Mouse (Mus musculus): ENCODE measurements around the gene Zfp93. TPM values are rescaled to one million over a fixed set of nuclear protein-coding genes. Genes with fewer than 3 reads are reported as not detected.
"Not testable (repeated sequence)": the region's sequence is repeated elsewhere in the genome, so short reads cannot be mapped to it uniquely, and the experiment has no call there.

Zfp93 gene
- total RNA-seq (2021): 1 to 10 TPM; 3.7 to 4.8 TPM

DNA sequence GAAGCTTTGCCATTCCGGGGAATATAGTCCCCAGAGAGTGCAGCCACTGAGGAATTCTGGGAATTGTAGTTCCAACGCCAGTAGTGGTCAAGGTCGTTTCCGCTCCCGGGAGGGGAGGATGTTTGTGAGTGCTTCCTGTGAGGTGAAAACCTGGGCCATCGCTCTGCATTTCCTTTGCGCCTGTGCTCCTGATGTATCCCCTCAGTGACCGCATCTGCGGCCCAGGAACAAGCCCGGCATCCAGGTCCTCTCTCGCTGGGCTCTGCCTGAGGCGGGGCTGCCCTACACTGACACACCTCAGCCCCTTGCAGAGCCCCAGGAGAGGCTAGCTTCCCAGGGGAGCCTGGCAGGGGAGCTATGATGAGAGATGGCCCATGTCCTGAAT, at the start of gene Zfp93:
Gene Zfp93, plus strand, starts transcription at position 133 of the 385 bp plus-strand sequence.
- DNase-seq: peak; percentile 76

DNA sequence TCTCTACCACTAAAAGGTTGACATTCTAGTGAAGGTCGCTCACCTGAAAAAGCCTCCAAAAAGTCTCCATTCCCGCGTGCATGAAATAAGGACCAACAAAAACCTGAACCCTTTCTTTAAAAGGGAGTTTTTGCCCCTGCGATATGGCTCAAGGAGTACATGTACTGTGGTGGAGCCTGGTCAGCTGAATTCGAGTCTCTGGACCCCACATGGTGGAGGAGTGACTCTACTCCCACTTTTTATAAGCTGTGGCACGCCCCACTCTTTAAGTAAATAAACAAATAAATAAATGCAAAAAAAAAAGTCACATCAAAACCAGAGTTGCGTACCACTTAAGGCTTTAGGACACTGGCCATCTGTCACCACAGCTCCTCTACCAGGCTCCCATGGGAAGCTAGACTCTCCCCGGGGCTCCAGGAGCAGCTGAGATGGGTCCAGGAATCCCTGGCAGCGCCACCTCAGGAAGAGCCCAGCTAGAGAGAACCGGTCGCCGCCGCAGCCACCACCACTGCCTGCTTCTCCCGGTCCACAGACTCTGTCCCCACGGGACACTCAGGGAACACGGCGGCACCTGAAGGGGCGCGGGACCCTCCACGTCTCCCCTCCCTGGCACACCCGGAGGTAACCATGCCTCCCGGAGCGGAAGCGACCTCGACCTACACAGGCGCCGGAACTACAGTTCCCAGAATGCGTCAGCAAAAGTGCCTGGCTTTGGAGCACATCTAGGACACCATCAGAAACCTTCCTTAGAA, 33.0 kb upstream of the Zfp93 start, which contains the start of gene Zfp109:
Gene Zfp109, minus strand, starts transcription at position 521 of the 752 bp plus-strand sequence.
- peak; percentile 46 for DNase-seq

DNA sequence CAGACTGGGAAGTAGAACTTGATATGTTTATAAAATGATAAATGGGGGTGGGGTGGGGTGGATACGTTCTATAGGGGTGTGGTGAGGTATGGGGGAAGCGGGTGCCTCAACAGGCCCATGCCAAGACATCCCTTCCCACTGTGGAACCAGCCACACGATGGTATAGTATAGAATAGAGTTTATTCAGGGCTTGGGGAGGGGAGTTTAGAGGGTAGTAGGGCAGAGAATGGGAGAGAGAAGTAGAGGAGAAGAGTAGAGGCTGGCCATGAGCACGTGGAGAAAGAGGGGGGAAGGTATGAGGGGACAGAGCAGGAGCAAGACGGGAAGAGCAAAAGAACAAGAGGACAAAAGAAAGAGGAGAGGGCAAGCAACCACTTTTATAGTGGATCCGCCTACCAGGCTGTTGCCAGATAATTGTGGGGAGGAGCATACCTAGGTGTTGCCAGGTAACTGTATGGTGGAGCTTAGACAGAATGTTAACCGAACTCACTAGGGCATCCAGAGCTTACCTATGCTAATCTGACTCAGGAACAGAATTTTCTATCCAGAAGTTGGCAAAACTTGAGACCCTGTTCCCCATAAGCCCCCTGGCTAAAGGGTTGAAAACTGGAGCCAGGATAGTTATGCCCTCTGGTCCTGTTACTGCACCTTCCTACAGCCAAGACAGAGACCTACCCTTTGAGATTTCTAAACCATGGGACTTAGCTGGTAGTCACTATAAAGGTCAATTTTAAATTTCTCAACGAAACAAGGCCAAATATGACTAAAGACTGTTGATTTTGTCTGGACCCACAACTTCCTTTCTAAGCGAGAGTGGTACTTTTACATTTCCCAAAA, 16.2 kb upstream of the Zfp93 start:
- no peak for DNase-seq

DNA sequence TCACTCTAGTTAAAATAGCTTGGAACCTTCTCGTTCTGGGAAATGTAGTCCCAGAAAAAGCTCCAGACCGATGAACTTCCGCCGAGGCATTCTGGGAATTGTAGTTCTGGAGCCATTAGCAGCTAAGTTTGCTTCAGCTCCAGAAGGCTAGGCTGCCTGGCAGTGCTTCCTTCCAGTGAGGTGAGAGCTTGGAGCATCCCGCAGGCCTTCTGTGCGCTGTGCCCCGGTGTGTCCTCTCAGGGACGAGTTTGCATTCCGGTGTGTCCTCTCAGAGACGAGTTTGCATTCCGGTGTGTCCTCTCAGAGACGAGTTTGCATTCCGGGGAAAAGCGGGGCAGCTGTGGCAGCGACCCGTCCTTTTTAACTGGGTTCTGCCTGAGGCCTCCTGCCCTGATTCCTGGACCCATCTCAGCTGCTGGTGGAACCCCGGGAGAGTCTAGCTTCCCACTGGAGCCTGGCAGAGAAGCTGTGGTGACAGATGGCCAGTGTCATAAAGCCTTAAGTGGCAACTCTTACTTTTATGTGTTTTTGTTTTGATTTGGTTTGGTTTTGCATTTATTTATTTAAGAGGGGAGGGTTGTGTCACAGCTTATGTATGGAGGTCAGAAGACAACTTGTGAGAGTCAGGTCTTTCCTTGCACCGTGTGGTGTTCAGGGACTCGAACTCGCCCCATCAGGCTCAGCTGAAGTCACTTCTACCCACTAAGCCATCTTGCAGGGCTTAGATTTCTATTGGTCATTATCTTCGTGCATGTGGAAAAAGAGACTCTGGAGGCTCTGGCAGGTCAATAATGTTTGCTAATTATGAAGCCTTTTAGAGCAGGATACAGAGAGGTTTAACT, 15.4 kb upstream of the Zfp93 start, which contains the start of gene Zfp108:
Gene Zfp108, plus strand, starts transcription at position 162 of the 842 bp plus-strand sequence.
- DNase-seq: peak; percentile 80

DNA sequence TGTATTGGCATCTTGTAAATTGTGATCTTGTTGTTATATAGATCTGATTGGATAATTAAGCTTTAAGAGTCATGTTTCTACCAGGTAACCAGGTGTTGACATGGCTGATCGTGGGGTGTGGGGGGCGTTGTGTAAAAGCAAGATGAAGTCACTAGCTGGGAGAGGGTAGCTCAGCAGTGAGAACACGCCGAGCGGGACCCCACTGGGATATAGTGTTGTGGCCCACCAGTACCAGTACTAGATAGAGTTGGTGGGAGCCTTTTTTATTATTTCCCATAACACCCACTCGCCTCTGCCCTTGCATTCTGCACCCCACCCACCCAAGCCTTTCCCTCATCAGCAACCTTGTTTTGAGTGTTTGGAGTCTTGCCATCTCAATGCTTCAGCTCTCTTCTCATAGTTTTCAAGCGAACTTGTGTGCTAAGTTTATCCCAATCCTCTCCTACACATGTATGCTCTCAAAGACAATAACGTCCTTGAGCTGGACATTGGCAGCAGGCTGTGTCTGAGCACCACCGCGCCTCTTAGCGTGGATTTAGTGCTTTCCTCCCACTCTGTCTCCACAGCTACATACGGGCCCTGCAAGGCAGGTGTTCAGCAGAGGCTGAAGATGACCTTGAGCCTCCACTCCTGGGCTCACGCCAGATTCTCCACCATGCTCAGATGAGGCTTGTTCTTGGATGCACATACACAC, 10.8 kb upstream of the Zfp93 start:
- DNase-seq: no peak

DNA sequence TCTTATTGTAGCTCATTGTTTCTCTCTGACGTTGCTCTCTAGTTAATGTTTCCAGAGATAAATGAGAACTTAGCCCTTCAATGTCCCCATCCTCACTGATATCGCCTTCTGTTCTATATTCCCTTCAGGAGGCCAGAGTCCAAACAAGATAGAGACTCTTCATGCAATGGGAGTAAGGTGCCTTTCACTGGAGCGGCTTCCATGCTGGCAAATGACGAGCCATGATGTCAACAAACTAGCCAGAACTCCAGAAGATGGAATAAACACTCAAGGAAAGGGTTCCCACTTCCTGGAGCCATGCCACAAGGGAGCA, 10.3 kb upstream of the Zfp93 start:
- DNase-seq: no peak

DNA sequence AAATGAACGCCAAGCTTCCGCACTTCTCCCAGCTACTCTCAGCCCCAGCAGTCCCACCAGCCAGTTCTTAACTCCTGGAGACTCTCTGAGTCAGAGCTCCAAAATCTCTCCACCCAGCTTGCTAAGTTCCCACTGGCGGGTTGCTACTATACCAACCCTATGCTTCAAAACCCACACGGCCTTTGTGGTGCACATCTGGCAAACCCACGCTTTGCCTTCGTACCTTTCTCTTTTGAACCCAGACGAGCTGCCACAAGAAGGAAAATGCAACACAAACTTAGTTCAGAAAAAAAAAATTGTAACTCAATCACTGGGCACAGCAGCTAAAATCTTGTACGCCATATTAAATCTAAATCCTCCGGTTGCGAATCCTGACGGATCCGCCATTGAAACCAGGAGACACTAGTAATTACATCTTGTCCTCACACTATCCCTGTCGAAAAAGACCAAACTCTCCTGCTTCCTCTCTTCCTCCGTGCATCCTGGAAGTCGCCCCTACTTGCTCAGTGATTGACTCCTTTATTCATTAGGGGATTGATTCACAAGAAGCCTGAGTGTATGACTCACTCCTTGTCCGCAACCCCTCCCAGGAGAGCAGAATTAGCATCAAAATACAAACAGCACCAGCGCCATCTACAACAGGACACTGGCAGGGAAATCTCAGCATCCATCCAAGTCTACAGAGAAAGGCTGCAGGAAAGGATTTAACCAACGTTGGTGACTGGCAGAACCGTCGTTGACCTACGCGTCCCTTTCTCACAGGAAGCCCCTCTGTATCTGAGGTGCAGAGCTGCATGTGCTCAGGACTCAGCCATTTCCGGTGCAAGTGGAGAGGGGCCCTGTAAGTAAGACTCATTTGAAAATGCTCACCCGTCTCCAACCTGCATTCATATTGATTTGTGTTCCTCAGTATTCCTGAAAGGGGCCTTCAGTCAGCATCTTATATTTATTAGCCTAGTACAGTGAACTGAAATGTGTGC, 1.8 kb upstream of the Zfp93 start:
- DNase-seq: no peak

DNA sequence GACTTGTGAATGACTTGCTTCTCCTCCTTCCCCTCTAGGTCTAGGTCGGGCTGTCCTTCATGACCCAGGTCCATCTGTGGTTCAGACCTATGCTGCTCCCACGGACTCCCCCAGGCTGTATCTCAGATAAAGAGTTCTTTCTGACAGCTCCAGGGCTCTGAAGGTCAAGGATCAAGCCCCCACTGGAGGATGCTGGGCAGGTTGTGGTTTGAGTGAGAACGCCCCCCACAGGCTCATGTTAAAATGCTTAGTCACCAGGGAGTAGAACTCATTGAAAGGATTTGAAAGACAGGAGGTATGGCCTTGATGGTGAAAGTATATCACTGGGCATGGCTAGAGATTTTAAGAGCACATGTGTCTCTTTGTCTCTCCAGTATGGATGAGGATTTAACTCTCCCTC, 964 bp upstream of the Zfp93 start:
- DNase-seq: no peak

DNA sequence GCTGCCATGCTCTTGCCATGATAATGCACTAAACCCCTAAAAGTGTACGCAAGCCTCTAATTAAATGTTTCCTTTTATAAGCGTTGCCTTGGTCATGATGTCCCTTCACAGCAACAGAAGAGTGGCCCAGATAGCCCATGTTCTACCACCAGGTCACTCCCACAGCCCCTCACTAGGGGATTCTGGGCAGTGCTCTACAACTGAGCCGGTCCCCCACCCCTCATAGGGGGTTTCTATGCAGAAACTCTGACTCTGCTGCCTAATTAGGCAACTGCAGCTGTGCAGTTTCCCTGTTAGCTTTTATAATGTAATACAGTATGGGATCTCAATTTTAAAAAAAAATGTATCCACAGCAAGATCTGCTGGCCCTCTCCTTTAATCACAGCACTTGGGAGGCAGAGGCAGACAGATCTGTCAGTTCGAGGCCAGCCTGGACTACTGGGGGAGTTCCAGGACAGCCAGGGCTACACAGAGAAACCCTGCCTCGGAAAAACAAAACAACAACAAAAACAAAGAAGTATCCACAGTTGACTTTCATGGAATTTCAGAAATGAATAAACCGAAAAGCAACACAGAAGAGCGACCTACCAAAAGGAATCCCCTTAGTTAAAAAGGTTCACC, 443 bp upstream of the Zfp93 start:
- DNase-seq: no peak

DNA sequence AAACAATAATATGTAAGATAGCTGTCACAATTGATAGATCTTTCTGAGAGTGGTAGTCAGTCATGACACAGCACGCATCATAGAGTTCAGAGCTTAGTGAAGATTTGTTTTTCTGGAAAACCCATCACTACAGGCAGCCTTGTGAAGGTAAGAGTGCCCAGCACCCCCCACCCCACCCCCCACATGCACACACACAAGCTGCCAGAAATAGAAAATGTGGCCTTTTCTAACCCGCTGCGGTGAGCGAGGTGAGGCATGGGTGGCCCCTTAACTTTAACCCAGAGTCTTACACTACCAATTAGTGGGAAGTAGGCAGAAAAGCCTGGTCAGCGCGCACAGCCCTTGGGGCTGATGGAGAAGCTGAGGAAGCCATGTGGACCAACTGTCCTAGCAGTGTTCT, 971 bp downstream of the Zfp93 start:
- no peak for DNase-seq

DNA sequence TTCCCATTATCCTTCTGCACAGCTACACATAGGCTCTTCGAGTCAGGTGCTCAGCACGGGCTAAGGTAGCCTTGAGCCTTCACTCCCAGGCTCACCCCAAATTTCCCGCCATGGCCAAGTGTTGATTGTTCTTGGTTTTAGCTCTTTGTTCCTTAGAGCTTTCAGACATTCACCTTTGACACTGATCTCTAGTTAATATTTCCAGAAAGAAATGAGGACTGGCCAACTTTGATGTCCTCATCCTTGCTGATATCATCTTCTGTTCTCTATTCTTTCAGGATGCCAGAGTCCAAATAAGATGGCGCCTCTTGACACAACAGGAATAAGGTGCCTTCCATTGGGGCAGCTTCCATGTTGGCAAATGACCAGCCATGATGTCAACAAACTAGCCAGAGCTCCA, 4.2 kb downstream of the Zfp93 start:
- DNase-seq: no peak

DNA sequence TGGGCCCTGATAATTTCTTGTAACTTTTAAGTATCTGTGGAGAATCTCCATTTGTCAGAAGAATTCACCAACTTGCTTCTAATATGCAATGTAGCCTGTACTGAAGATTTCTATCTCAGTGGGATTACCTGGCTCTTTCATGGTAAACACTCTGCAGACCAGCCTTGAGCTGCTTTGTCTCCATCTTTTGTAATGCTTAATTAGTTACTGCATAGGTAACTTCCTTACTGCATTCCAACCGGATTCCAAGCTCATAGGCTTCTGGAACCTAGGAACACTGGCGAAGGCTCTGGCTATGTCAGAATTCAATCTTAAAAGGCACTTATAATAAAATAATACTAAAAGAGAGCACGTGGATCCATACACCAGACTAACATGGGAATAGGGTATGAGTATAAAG, 8.6 kb downstream of the Zfp93 start:
- DNase-seq: not testable (repeated sequence)

DNA sequence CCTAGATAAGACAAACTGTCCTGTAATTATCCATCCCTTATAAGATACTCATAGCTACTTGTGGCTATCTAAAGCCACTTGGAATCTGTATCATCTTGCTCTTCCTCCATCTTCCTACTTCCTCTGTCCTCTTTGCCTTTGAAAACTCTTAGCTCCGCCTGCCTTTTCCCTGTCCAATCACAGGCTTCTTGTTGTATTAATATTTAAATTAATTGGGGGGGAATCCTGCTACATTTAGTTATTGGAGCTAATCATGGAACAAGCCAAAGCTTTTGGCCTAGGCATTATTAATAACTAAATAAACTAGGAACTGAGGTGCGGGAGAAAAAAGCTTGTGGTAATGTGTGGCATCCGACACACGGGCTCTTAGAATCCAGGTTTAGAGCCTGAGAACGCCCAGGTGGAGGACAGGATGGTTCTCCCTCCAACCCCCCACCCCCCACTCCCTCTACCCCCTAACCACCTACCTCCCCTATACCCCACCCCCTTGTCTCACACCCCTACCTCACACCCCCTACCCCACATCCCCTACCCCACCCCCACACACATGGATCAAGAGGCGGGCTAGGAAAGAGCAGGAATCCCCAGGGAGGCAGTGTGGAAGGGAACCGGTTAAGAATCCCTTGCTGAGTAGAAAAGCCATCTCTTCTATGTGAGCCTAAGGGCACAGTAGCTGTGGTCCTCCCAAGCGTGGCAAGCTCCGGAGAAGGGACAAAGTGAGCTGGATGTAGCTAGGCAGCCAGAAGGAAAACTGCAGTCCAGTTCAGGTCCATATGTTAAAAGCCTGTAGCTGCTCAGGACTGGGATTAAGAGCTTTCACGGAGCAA, 10.0 kb downstream of the Zfp93 start:
- DNase-seq: no peak

DNA sequence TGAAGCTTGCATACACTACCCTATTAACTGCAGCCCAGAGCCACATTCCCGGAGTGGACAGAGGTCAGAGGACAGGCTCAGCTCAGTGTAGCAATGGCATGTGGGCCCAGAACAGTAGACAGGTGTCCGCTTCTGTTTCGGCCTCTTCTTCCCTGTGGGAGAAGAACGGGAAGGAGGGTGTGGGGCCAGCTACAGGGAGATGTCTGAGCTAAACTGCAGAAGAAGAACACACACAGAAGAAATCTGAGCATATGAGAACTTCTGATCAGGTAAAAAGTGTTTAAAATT, 10.6 kb downstream of the Zfp93 start:
- no peak for DNase-seq

DNA sequence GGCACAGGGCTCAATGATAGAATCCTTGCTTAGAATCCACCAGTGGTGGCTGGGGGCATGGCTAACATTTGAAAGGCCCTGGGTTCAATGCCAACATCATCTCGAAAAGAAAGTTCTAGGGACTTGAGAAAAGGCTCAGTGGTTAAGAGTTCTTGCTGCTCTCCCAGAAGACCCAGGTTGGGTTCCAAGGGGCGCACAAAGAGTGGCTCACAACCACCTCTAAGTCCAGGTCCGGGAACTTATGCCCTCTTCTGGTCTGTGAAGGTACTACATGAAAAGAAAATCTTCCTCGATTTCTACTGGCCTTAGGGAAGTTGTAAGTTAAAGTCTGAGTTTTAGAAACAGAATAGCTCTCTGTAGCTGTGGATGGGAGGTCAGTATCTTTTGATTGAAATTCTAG, 15.9 kb downstream of the Zfp93 start:
- DNase-seq: no peak

DNA sequence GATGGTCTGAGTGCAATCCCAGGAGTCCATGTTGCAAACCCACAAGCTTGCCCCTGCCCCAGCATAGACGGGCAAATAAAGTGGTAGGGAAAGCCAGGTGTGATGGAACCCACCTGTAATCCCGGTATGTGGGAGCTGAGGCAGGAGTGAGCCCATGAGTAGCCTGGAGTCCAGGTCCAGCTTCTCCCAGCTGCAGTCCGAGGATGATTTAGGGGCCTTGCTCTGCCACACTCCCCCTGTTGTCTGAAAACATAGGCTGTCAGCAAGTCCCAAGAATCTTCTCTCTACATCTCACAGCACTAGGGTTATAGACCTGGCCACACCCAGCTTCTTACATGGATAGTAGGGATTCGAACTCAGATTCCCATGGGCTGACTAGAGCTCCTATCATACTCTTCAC, 16.7 kb downstream of the Zfp93 start:
- no peak for DNase-seq

DNA sequence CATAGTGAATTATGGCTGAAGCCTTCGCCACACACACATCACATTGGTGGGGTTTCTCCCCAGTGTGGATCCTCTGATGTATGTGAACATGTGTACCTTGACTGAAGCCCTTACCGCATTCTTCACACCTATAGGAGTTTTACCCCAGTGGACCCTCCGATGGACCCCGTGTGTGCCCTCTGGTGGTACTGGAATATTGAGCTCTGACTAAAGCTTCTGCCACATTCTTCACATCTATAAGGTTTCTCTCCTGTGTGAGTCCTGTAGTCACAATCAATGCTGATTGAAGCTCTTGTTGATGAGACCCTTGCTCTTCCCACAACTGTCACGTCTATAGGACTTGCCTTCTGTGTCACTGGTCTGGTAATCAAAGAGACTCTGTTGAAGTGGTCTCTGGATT, 17.4 kb downstream of the Zfp93 start:
- DNase-seq: no peak

DNA sequence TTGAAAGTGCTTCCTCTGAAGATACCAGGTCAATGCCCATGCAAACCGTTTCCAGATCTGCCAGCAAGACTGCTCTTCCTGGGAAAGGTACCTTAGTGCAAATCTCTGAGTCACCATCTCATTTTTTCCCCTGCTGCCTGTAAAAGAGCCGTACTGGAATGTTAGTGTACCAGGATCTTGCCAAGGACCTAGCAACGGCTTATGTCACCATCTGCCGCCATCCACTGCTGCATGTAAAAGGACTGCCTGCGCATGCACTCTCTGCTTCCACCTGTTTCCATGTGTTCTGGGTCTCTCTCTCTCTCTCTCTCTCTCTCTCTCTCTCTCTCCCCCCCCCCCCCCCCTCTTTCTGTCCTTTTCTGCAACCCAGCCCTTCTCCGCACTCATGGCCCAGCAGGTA, 18.3 kb downstream of the Zfp93 start:
- no peak for DNase-seq

DNA sequence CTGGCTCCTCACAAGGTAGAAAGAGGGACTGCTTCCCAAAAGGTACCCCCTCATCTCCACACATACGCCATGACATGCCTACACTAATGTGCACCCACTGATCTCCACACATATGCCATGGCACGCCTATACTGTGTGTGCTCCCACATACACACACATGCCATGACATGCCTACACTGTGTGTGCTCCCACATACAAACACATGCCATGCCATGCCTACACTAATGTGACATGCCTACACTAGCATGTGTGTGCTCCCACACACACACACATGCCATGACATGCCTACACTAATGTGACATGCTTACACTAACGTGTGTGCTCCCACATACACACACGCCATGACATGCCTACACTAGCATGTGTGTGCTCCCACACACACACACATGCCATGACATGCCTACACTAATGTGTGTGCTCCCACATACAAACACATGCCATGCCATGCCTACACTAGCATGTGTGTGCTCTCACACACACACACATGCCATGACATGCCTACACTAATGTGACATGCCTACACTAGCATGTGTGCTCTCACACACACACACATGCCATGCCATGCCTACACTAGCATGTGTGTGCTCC, 20.0 kb downstream of the Zfp93 start:
- DNase-seq: no peak
